Mouse (Mus musculus): ENCODE data around the gene Map4k1. TPM values are rescaled to one million over a fixed set of nuclear protein-coding genes. Genes with fewer than 3 reads are reported as not detected.
"Not testable (repeated sequence)": the region's sequence is repeated elsewhere in the genome, so short reads cannot be mapped to it uniquely, and the experiment has no call there.

The Map4k1 gene
- polyA plus RNA-seq, 1 experiment from 2014 or later: 10.6 TPM

GRCm38 (mm10) chr7:28968120-28968519, 13.7 kb upstream of the Map4k1 start:
- H3K27ac ChIP-seq (replicated peaks); ATAC-seq (ENCODE audit: low FRiP score, low read depth): not testable (repeated sequence)
- 96% methylated on average over 8 of the region's 8 CpGs for WGBS

DNA sequence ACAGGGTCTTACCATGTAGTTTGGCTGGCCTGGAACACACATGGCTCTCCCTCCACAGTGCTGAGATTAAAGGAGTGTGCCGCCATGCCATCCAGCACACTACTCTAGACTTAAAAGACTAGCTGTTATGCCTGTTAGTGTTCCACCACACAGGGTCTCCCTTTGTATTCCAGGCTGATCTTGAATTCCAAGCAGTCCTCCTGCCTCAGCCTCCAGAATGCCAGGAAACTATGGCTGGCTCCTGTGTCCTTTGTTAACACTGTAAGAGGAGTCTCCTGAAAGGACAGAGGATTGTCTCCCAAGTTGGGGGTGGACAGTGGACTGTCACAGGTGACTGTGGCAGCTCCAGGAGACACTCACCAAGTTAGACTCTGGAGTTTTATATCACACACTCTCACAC, 12.6 kb upstream of the Map4k1 start:
- Histone ChIP-seq H3K36me3 (peaks cover 14% of the 10 kb centered on the region; the same call in 1 of the 2 replicates), H3K4me1 (replicated peaks) (no peaks in the 10 kb centered on the region), H3K27me3 (no peaks in the 10 kb centered on the region), H3K27ac (replicated peaks) (no peak overlapping the region), H3K4me3 (no peak overlapping the region), H3K9me3 (no peaks in the 10 kb centered on the region), H3K4me2 (no peak overlapping the region), H3K9ac (no peak overlapping the region)
- no peak for ATAC-seq (ENCODE audit: low FRiP score, low read depth)
- 94% methylated on average over 1 of the region's 1 CpGs for WGBS

More at GRCm38 (mm10) chr7:28968120-28968519, 13.7 kb upstream of the Map4k1 start:
- H3K36me3 ChIP-seq; H3K4me3 ChIP-seq; H3K9me3 ChIP-seq; H3K4me2 ChIP-seq; H3K27me3 ChIP-seq; H3K9ac ChIP-seq; H3K4me1 ChIP-seq (replicated peaks): not testable (repeated sequence)

GRCm38 (mm10) chr7:28969672-28970394, 12.0 kb upstream of the Map4k1 start:
- Histone ChIP-seq H3K9ac (no peak overlapping the region), H3K4me1 (replicated peaks) (no peaks in the 10 kb centered on the region), H3K27me3 (no peaks in the 10 kb centered on the region), H3K4me2 (no peak overlapping the region), H3K4me3 (no peak overlapping the region), H3K36me3 (peaks cover 18% of the 10 kb centered on the region; the same call in 1 of the 2 replicates), H3K27ac (replicated peaks) (no peak overlapping the region), H3K9me3 (no peaks in the 10 kb centered on the region)
- ATAC-seq (ENCODE audit: low FRiP score, low read depth): no peak
- WGBS: 76% methylated on average over 12 of the region's 12 CpGs

GRCm38 (mm10) chr7:28971029-28971428, 10.8 kb upstream of the Map4k1 start:
- Histone ChIP-seq H3K9ac (no peak overlapping the region), H3K4me2 (no peak overlapping the region), H3K4me1 (replicated peaks) (no peaks in the 10 kb centered on the region), H3K9me3 (no peaks in the 10 kb centered on the region), H3K36me3 (peaks cover 19% of the 10 kb centered on the region; the same call in 1 of the 2 replicates), H3K27ac (replicated peaks) (no peak overlapping the region), H3K4me3 (no peak overlapping the region), H3K27me3 (no peaks in the 10 kb centered on the region)
- no peak for ATAC-seq (ENCODE audit: low FRiP score, low read depth)
- WGBS: 91% methylated on average over 7 of the region's 7 CpGs

- whole genome bisulfite sequencing: 80% methylated on average over 6 of the region's 6 CpGs
- ATAC-seq (ENCODE audit: low FRiP score, low read depth): no peak
- Histone ChIP-seq H3K27ac (replicated peaks) (no peak overlapping the region), H3K27me3 (no peaks in the 10 kb centered on the region), H3K36me3 (peaks cover 26% of the 10 kb centered on the region), H3K9me3 (no peaks in the 10 kb centered on the region), H3K4me3 (no peak overlapping the region), H3K9ac (no peak overlapping the region), H3K4me1 (replicated peaks) (no peaks in the 10 kb centered on the region), H3K4me2 (no peak overlapping the region)
Measured at GRCm38 (mm10) chr7:28971770-28972269, 10.0 kb upstream of the Map4k1 start.

- Histone ChIP-seq H3K36me3 (peaks cover 34% of the 10 kb centered on the region), H3K9ac (no peak overlapping the region), H3K9me3 (no peaks in the 10 kb centered on the region), H3K4me1 (replicated peaks) (no peaks in the 10 kb centered on the region), H3K27ac (replicated peaks) (no peak overlapping the region), H3K27me3 (no peaks in the 10 kb centered on the region), H3K4me3 (no peak overlapping the region), H3K4me2 (no peak overlapping the region)
- ATAC-seq (ENCODE audit: low FRiP score, low read depth): no peak
- 72% methylated on average over 8 of the region's 8 CpGs for WGBS
Measured at GRCm38 (mm10) chr7:28972542-28972985, 9.3 kb upstream of the Map4k1 start.

GRCm38 (mm10) chr7:28973025-28973424, 8.8 kb upstream of the Map4k1 start:
- WGBS: 82% methylated on average over 8 of the region's 8 CpGs
- Histone ChIP-seq H3K4me3 (no peak overlapping the region), H3K9me3 (no peaks in the 10 kb centered on the region), H3K27me3 (no peaks in the 10 kb centered on the region), H3K9ac (no peak overlapping the region), H3K36me3 (peaks cover 37% of the 10 kb centered on the region), H3K4me2 (no peak overlapping the region), H3K4me1 (replicated peaks) (no peaks in the 10 kb centered on the region), H3K27ac (replicated peaks) (no peak overlapping the region)
- ATAC-seq (ENCODE audit: low FRiP score, low read depth): no peak

- H3K9ac ChIP-seq: no peak overlapping the region
- H3K27ac ChIP-seq (replicated peaks): no peak overlapping the region
- peaks cover 44% of the 10 kb centered on the region for H3K36me3 ChIP-seq
- H3K4me1 ChIP-seq (replicated peaks): peaks cover 10% of the 10 kb centered on the region
- no peak overlapping the region for H3K4me3 ChIP-seq
- WGBS: 94% methylated on average over 9 of the region's 9 CpGs
- no peaks in the 10 kb centered on the region for H3K9me3 ChIP-seq
- H3K4me2 ChIP-seq: no peak overlapping the region
- no peak for ATAC-seq (ENCODE audit: low FRiP score, low read depth)
- H3K27me3 ChIP-seq: no peaks in the 10 kb centered on the region
Measured at GRCm38 (mm10) chr7:28977556-28977955, 4.3 kb upstream of the Map4k1 start.

DNA sequence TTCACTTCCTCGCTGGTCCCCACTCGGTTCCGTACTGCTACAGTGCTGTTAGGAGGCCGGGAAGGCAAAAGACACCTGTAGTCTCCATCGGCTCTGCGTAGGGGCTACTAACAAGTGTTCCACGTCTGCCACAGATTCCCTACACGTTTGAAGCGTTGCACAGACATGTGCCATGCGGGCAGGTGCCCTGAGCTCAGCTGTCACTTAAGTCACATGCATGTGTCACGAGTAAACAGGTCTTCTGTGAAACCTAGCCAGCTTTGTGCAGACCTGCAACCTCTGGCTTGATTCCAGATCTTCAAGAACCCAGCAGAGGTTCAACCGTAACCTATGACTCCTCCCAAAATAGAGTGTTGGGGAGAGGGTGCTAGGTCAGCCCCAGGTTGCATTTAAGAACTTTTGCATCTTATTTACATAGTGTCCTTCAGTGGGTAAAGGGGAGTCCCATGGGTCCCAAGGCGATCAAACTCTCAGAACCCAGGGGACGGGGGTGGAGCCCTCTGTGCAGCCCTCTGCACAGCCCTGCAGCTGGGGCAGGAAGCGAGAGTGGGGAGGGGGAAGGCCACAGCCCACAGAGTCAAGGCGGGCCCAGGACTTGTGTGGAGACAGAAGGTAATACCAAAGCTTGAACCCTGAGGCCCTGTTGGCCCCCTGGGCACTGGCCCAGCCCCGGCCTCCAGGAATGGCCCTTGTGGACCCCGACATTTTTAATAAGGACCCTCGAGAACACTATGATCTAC, 594 bp downstream of the Map4k1 start:
- Histone ChIP-seq H3K27ac (replicated peaks) (peak overlapping the region; percentile 79), H3K9me3 (no peaks in the 10 kb centered on the region), H3K4me1 (replicated peaks) (peaks cover 15% of the 10 kb centered on the region), H3K27me3 (no peaks in the 10 kb centered on the region), H3K4me3 (peak overlapping the region; percentile 67), H3K36me3 (peaks cover 16% of the 10 kb centered on the region), H3K9ac (peak overlapping the region; percentile 58), H3K4me2 (peak overlapping the region; percentile 89)
- peak; percentile 66 for ATAC-seq (ENCODE audit: low FRiP score, low read depth)
- WGBS: 15% methylated on average over 19 of the region's 19 CpGs

- H3K4me3 ChIP-seq: no peak overlapping the region
- H3K4me1 ChIP-seq (replicated peaks): peaks cover 15% of the 10 kb centered on the region
- H3K4me2 ChIP-seq: no peak overlapping the region
- no peak overlapping the region for H3K27ac ChIP-seq (replicated peaks)
- H3K9me3 ChIP-seq: no peaks in the 10 kb centered on the region
- 76% methylated on average over 11 of the region's 11 CpGs for WGBS
- no peak for ATAC-seq (ENCODE audit: low FRiP score, low read depth)
- H3K9ac ChIP-seq: 0 out of 2 replicates have a peak overlapping the region, but pooled peaks have one; percentile 58
- H3K27me3 ChIP-seq: no peaks in the 10 kb centered on the region
- H3K36me3 ChIP-seq: peaks cover 10% of the 10 kb centered on the region
Measured at GRCm38 (mm10) chr7:28983141-28983564, 1.3 kb downstream of the Map4k1 start.

DNA sequence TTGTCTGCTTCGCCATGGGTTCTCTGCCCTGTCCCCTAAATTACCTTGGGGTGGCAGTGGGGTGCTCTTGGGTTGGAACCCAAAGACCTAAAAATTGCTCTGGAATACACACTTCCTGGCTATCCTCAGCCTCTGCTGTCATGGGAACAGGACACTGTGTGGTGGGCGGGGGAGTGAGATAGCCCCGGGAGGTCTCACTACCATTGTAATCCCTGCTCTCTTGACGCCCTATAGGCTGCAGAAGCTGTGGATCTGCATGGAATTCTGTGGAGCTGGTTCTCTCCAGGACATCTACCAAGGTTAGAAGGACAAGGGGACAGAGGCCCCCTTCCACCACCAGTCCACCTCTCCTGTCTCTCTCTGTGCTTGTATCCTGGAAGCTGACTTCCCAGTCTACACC, 2.0 kb downstream of the Map4k1 start:
- Histone ChIP-seq H3K9me3 (no peaks in the 10 kb centered on the region), H3K4me2 (no peak overlapping the region), H3K36me3 (peaks cover 4% of the 10 kb centered on the region; the same call in 1 of the 2 replicates), H3K27ac (replicated peaks) (no peak overlapping the region), H3K9ac (no peak overlapping the region), H3K4me3 (no peak overlapping the region), H3K27me3 (no peaks in the 10 kb centered on the region), H3K4me1 (replicated peaks) (peaks cover 15% of the 10 kb centered on the region)
- WGBS: 68% methylated on average over 4 of the region's 4 CpGs
- ATAC-seq (ENCODE audit: low FRiP score, low read depth): no peak

- Histone ChIP-seq H3K9ac (no peak overlapping the region), H3K4me2 (no peak overlapping the region), H3K4me1 (replicated peaks) (peaks cover 15% of the 10 kb centered on the region), H3K27me3 (no peaks in the 10 kb centered on the region), H3K4me3 (no peak overlapping the region), H3K36me3 (no peaks in the 10 kb centered on the region), H3K9me3 (no peaks in the 10 kb centered on the region), H3K27ac (replicated peaks) (no peak overlapping the region)
- ATAC-seq (ENCODE audit: low FRiP score, low read depth): no peak
- WGBS: 100% methylated on average over 1 of the region's 1 CpGs
Measured at GRCm38 (mm10) chr7:28984452-28984851, 2.6 kb downstream of the Map4k1 start.
